ENCODE assay signal across 33 mouse cellular contexts in genomic region chr8:104088881-104089280, GRCm38 (mm10). TPM values are rescaled to one million over a fixed set of nuclear protein-coding genes. Genes with fewer than 3 reads are reported as not detected.
DNase-seq lines count a peak whose midpoint lies in the region; ATAC-seq lines count a peak whose summit lies in the region.
"Had no signal": no experiment of that assay in that cellular context is flagged by ENCODE, and none has a peak within 500 bp of the region (broad histone marks: within the 10 kb centered on the region; RNA-seq: fewer than 3 reads in every experiment).

No protein-coding gene starts in this region.

- WGBS in midbrain, embryonic 15.5 days, result 72% methylated on average over 3 of the region's 3 CpGs

- H3K36me3 ChIP-seq in midbrain, embryonic 15.5 days (replicated peaks), result no peaks in the 10 kb centered on the region
- H3K36me3 ChIP-seq: embryonic facial prominence, embryonic 10.5 days; embryonic facial prominence, embryonic 15.5 days; forebrain, embryonic 12.5 days; G1E; heart, embryonic 10.5 days; heart, embryonic 15.5 days; hindbrain, embryonic 12.5 days; intestine, embryonic 15.5 days; limb, embryonic 15.5 days; liver, embryonic 13.5 days; midbrain, embryonic 13.5 days; neural tube, embryonic 15.5 days had no signal

- no peaks in the 10 kb centered on the region for H3K27me3 ChIP-seq in midbrain, embryonic 15.5 days (replicated peaks)
- H3K27me3 ChIP-seq: embryonic facial prominence, embryonic 15.5 days; forebrain, embryonic 12.5 days; heart, embryonic 15.5 days; hindbrain, embryonic 12.5 days; intestine, embryonic 15.5 days; limb, embryonic 15.5 days; liver, embryonic 13.5 days; megakaryocyte, embryonic 14.5 days; midbrain, embryonic 13.5 days; neural tube, embryonic 15.5 days had no signal

- H3K9ac ChIP-seq in midbrain, embryonic 15.5 days, result no peak overlapping the region
- H3K9ac ChIP-seq: embryonic facial prominence, embryonic 15.5 days; forebrain, embryonic 12.5 days; forebrain, postnatal 0 days; heart, embryonic 15.5 days; hindbrain, embryonic 12.5 days; intestine, embryonic 15.5 days; limb, embryonic 15.5 days; liver, embryonic 13.5 days; midbrain, embryonic 13.5 days; neural tube, embryonic 15.5 days had no signal

- 0 out of 2 replicates have a peak, but pooled peaks cover 2% of the 10 kb centered on the region for H3K4me1 ChIP-seq in midbrain, embryonic 15.5 days
- H3K4me1 ChIP-seq: heart, embryonic 10.5 days; hindbrain, embryonic 12.5 days; intestine, embryonic 15.5 days; limb, embryonic 15.5 days; midbrain, embryonic 13.5 days; neural tube, embryonic 15.5 days had no signal

- no peak overlapping the region for H3K4me3 ChIP-seq in midbrain, embryonic 15.5 days
- H3K4me3 ChIP-seq: embryonic facial prominence, embryonic 10.5 days; embryonic facial prominence, embryonic 15.5 days; forebrain, embryonic 12.5 days; heart, embryonic 10.5 days; heart, embryonic 15.5 days; hindbrain, embryonic 12.5 days; intestine, embryonic 15.5 days; limb, embryonic 15.5 days; liver, embryonic 13.5 days; megakaryocyte, embryonic 14.5 days; midbrain, embryonic 13.5 days; neural tube, embryonic 15.5 days had no signal

- DNase-seq in cerebellum, postnatal 25 days, result peak; percentile 1
- DNase-seq in right cerebral cortex, postnatal 14 days, result peak; percentile 2
- DNase-seq in right cerebral cortex, postnatal 25 days, result no peak
- peak; percentile 46 for DNase-seq in adrenal gland, postnatal 14 days
- no peak for DNase-seq in gastrocnemius, postnatal 4 days (ENCODE audit: low spot score in 2 of 2)
- DNase-seq: cerebellum, adult 2 months; cerebellum, postnatal 14 days; forebrain, postnatal 0 days; heart, postnatal 36 days; kidney, adult 2 months; layer of hippocampus, postnatal 36 days; left cerebral cortex, postnatal 4 days; liver, embryonic 13.5 days; lung, adult 18-20 months; lung, postnatal 4 days had no signal

- no peak for ATAC-seq in cerebellum, adult (ENCODE audit: insufficient number of reproducible peaks, low FRiP score, low TSS enrichment)
- no peak for ATAC-seq in midbrain, embryonic 15.5 days (replicated peaks)
- ATAC-seq: forebrain, postnatal 0 days; hindbrain, postnatal 0 days; intestine, embryonic 15.5 days; lung, postnatal 0 days; midbrain, embryonic 13.5 days had no signal

- no peaks in the 10 kb centered on the region for H3K9me3 ChIP-seq in midbrain, embryonic 15.5 days
- H3K9me3 ChIP-seq: embryonic facial prominence, embryonic 10.5 days; embryonic facial prominence, embryonic 15.5 days; forebrain, embryonic 12.5 days; heart, embryonic 10.5 days; heart, embryonic 15.5 days; hindbrain, embryonic 12.5 days; intestine, embryonic 15.5 days; limb, embryonic 15.5 days; liver, embryonic 13.5 days; megakaryocyte, embryonic 14.5 days; midbrain, embryonic 13.5 days; neural tube, embryonic 15.5 days had no signal

- no peak overlapping the region for H3K27ac ChIP-seq in midbrain, embryonic 15.5 days
- H3K27ac ChIP-seq: embryonic facial prominence, embryonic 10.5 days; embryonic facial prominence, embryonic 15.5 days; forebrain, embryonic 12.5 days; heart, embryonic 10.5 days; heart, embryonic 15.5 days; hindbrain, embryonic 12.5 days; hindbrain, postnatal 0 days; intestine, embryonic 15.5 days; kidney, postnatal 0 days; limb, embryonic 15.5 days; liver, embryonic 13.5 days; midbrain, embryonic 13.5 days; neural tube, embryonic 15.5 days; stomach, postnatal 0 days had no signal

- H3K4me2 ChIP-seq in midbrain, embryonic 15.5 days, result no peak overlapping the region
- H3K4me2 ChIP-seq: embryonic facial prominence, embryonic 15.5 days; forebrain, embryonic 12.5 days; heart, embryonic 15.5 days; hindbrain, embryonic 12.5 days; intestine, embryonic 15.5 days; limb, embryonic 15.5 days; liver, embryonic 13.5 days; midbrain, embryonic 13.5 days; neural tube, embryonic 15.5 days had no signal

RNA-seq across cellular contexts. Expression of gene Cdh5, which starts 12.5 kb away (rescaled TPM):
- 137 and 152 TPM in 2 replicates for total RNA-seq in adrenal gland, postnatal 14 days (2021)
- total RNA-seq in gastrocnemius, postnatal 4 days (2021), result 100 to 1,000 TPM; 163 to 174 TPM
- 15.3 and 16.1 TPM in 2 replicates for polyA plus RNA-seq in midbrain, embryonic 15.5 days (2015; fragmentation: Nextera tagmentation; extraction: Ambion mirVana)
- polyA plus RNA-seq: G1E had no signal

Comparison
In these comparisons a context has a peak if more than half of its experiments do, and no peak if none do; other contexts are left out.
1. DNase-seq: peak in cerebellum, postnatal 25 days (2 of 2), right cerebral cortex, postnatal 14 days (single experiment) and adrenal gland, postnatal 14 days (single experiment); none in right cerebral cortex, postnatal 25 days (single experiment) and gastrocnemius, postnatal 4 days (0 of 2).